Mouse (Mus musculus): ENCODE data around the gene Gm15013. TPM values are rescaled to one million over a fixed set of nuclear protein-coding genes. Genes with fewer than 3 reads are reported as not detected.

The Gm15013 gene
- polyA plus RNA-seq, 1 experiment, result 0.09 TPM

DNA sequence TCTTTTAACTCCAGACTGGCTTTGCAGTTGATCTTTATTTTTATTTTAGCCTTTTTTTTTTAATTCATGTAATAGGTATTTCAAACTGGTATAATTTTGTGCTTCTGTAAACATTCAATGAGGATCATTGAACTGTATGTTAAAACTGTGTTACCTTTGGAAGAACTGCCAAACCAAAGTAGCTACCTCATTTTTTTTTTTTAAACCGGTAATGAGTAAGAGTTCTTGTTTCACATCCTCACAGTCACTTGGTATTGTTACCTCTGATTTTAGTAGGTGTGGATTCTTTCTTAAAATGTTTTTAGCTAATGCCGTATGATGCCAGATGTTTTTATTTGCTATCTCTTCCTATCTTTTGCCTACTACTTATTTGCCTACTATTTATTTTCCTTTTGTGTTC is 8.1 kb upstream of the Gm15013 start:
- Histone ChIP-seq H3K79me3 (ENCODE audit: low read depth) (no peaks in the 10 kb centered on the region), H3K36me3 (ENCODE audit: control insufficient read depth, insufficient read depth) (no peaks in the 10 kb centered on the region), H3K4me3 (ENCODE audit: insufficient read depth, poor library complexity, severe bottlenecking) (no peak overlapping the region), H3ac (ENCODE audit: control insufficient read depth, insufficient read length, low read depth) (no peak overlapping the region), H3K27me3 (ENCODE audit: control insufficient read depth, insufficient read depth, insufficient read length) (no peaks in the 10 kb centered on the region), H3K79me2 (ENCODE audit: control insufficient read depth, insufficient read depth) (no peaks in the 10 kb centered on the region)
- no peak for TF ChIP-seq MYOG (IDR thresholded peaks at IDR 0.05; ENCODE audit: control insufficient read depth, extremely low read depth, insufficient read length)

DNA sequence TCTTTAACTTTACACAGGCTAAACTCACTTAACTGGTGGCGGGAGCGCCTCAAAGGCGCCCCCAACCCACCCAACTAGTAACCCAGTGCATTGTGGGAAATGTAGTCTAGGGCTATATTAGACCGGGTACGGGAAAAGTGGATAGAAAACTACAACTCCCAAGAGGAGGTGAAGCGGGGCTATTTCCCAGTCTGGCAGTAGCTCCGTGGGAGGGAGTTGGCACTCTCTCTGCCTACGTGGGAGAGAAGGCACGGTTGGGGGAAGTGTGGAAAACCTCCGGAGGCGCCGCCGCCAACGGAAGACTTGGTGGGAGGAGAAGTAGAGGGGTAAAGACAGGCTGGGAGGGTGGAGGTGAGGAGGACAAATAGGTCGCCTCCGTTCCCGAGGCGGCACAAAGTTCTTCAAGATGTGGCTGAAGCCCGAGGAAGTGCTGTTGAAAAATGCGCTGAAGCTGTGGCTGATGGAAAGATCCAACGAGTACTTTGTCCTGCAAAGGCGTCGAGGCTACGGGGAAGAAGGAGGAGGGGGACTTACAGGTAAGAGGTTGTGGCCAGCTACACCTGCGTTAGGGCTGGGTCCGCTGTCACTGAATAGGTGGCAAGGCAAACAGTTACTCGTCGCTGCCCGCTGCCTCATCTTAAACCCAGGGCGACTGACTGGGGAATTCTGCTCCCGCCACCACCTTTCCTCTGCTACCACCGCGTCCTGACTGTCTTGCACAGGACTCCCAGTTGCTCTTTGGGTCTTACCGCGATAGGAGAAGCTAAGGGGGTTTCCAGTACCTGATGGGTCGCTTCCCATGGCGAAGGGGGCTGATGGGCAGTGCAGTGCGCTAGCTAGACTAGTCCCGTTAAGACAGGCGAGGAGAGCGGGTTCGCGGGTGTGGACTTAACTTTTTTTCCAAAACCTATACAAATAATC is 29.2 kb downstream of the Gm15013 start, which contains the start of gene Tbc1d8b:
TSS of gene Tbc1d8b (plus strand) at position 222 of the 921 bp plus-strand sequence.
- TF ChIP-seq MYOG (IDR thresholded peaks at IDR 0.05; ENCODE audit: control insufficient read depth, extremely low read depth, insufficient read length) (no peak), USF1 (IDR thresholded peaks at IDR 0.05; ENCODE audit: low read depth) (no peak), FOSL1 (IDR thresholded peaks at IDR 0.05; ENCODE audit: insufficient read depth, low read length, poor library complexity, severe bottlenecking) (no peak), MYOD1 (IDR thresholded peaks at IDR 0.05; ENCODE audit: control insufficient read depth, insufficient read length, low read depth) (no peak), CTCF (IDR thresholded peaks at IDR 0.05; ENCODE audit: control insufficient read depth, insufficient read depth, insufficient read length) (no peak), MAX (IDR thresholded peaks at IDR 0.05) (no peak), CEBPB (IDR thresholded peaks at IDR 0.05; ENCODE audit: low read depth) (no peak)
- H3K79me2 ChIP-seq (ENCODE audit: control insufficient read depth, insufficient read depth), result peaks cover 13% of the 10 kb centered on the region
- peak within 1 kb of the TSS; percentile 79 for H3ac ChIP-seq (ENCODE audit: control insufficient read depth, insufficient read length, low read depth)
- no peaks in the 10 kb centered on the region for H3K27me3 ChIP-seq (ENCODE audit: control insufficient read depth, insufficient read depth, insufficient read length)
- no peaks in the 10 kb centered on the region for H3K36me3 ChIP-seq (ENCODE audit: control insufficient read depth, insufficient read depth)
- peaks cover 2% of the 10 kb centered on the region for H3K79me3 ChIP-seq (ENCODE audit: low read depth)
- H3K4me3 ChIP-seq (ENCODE audit: insufficient read depth, poor library complexity, severe bottlenecking), result peak within 1 kb of the TSS; percentile 52

DNA sequence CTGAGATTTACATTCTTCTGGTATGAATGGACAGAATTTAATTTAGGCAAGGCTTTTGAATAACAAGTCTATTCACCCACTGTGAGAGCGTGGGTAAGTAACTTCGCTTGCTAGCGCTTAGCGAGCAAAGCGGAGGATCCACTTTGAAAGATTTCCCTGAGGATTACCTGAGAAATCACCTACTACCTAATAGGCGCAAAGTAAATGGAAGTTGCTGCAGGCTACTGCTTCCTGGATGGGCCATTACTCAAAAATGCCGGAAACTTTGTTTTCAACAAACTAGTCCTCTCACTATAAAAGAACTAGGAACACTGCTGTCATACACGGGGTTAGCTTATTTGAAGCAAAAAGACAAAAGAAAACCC is 29.9 kb downstream of the Gm15013 start:
- Histone ChIP-seq H3K27me3 (ENCODE audit: control insufficient read depth, insufficient read depth, insufficient read length) (no peaks in the 10 kb centered on the region), H3K79me3 (ENCODE audit: low read depth) (peaks cover 2% of the 10 kb centered on the region), H3ac (ENCODE audit: control insufficient read depth, insufficient read length, low read depth) (no peak overlapping the region), H3K4me3 (ENCODE audit: insufficient read depth, poor library complexity, severe bottlenecking) (peak overlapping the region; percentile 52), H3K36me3 (ENCODE audit: control insufficient read depth, insufficient read depth) (no peaks in the 10 kb centered on the region), H3K79me2 (ENCODE audit: control insufficient read depth, insufficient read depth) (peaks cover 13% of the 10 kb centered on the region)
- TF ChIP-seq CTCF (IDR thresholded peaks at IDR 0.05; ENCODE audit: control insufficient read depth, insufficient read depth, insufficient read length) (no peak), MAX (IDR thresholded peaks at IDR 0.05) (no peak), FOSL1 (IDR thresholded peaks at IDR 0.05; ENCODE audit: insufficient read depth, low read length, poor library complexity, severe bottlenecking) (no peak), MYOG (IDR thresholded peaks at IDR 0.05; ENCODE audit: control insufficient read depth, extremely low read depth, insufficient read length) (no peak), CEBPB (IDR thresholded peaks at IDR 0.05; ENCODE audit: low read depth) (no peak), USF1 (IDR thresholded peaks at IDR 0.05; ENCODE audit: low read depth) (no peak), MYOD1 (IDR thresholded peaks at IDR 0.05; ENCODE audit: control insufficient read depth, insufficient read length, low read depth) (no peak)

DNA sequence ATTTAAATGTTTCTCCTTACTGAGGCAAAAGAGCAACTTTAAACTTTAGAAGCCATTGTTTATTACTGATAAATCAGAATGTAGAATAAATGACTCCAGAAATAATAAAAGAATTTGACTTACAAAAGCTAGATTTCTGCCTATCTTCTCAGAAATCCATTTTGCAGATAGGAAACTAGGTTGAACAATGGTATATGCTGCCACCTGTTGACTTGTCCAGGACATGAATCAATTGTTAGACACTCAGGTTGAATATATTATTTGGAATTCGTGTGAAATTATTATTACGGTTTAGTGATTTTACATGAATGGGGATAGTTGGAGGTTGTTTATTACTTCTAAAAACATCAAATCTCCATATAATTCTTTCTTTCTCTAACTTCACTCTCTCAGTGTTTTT is 48.5 kb downstream of the Gm15013 start:
- no peaks in the 10 kb centered on the region for H3K27me3 ChIP-seq (ENCODE audit: control insufficient read depth, insufficient read depth, insufficient read length)
- H3K4me3 ChIP-seq (ENCODE audit: insufficient read depth, poor library complexity, severe bottlenecking), result no peak overlapping the region

More for the DNA sequence above, 48.5 kb downstream of the Gm15013 start:
- Histone ChIP-seq H3K36me3 (ENCODE audit: control insufficient read depth, insufficient read depth) (no peaks in the 10 kb centered on the region), H3K79me2 (ENCODE audit: control insufficient read depth, insufficient read depth) (no peaks in the 10 kb centered on the region), H3K79me3 (ENCODE audit: low read depth) (no peaks in the 10 kb centered on the region), H3ac (ENCODE audit: control insufficient read depth, insufficient read length, low read depth) (no peak overlapping the region)
- TF ChIP-seq FOSL1 (IDR thresholded peaks at IDR 0.05; ENCODE audit: insufficient read depth, low read length, poor library complexity, severe bottlenecking), result no peak
- no peak for TF ChIP-seq USF1 (IDR thresholded peaks at IDR 0.05; ENCODE audit: low read depth)
- TF ChIP-seq CTCF (IDR thresholded peaks at IDR 0.05; ENCODE audit: control insufficient read depth, insufficient read depth, insufficient read length), result no peak
- TF ChIP-seq CEBPB (IDR thresholded peaks at IDR 0.05; ENCODE audit: low read depth), result no peak
- TF ChIP-seq MYOD1 (IDR thresholded peaks at IDR 0.05; ENCODE audit: control insufficient read depth, insufficient read length, low read depth), result no peak
- no peak for TF ChIP-seq MYOG (IDR thresholded peaks at IDR 0.05; ENCODE audit: control insufficient read depth, extremely low read depth, insufficient read length)
- TF ChIP-seq MAX (IDR thresholded peaks at IDR 0.05), result no peak

Other genes starting within 250 kb of the Gm15013 start
- 0.15 TPM for gene D330045A20Rik, start 234.1 kb downstream of the Gm15013 start, polyA plus RNA-seq (2012; fragmentation: generic; extraction: Trizol)
- 9.7 TPM for gene Rnf128, start 151.2 kb downstream of the Gm15013 start, polyA plus RNA-seq (2012; fragmentation: generic; extraction: Trizol)
- gene Tbc1d8b, start 29.5 kb downstream of the Gm15013 start, polyA plus RNA-seq (2012; fragmentation: generic; extraction: Trizol), result 2.4 TPM
- gene Ripply1, start 67.9 kb upstream of the Gm15013 start, polyA plus RNA-seq (2012; fragmentation: generic; extraction: Trizol), result not detected
- not detected for gene Cldn2, start 86.3 kb upstream of the Gm15013 start, polyA plus RNA-seq (2012; fragmentation: generic; extraction: Trizol)
- 3.2 TPM for gene Morc4, start 157.2 kb upstream of the Gm15013 start, polyA plus RNA-seq (2012; fragmentation: generic; extraction: Trizol)